Mouse (Mus musculus) natural killer cell, adult 2 months (primary cell): ENCODE data around the gene Ube2b.

Source experiments
- DNase-seq, 2 experiments: peaks; one replicate each; pipeline ENCODE4 v3.0.0; 2022; ENCODE audit warnings: low spot score in 2 of 2

The Ube2b gene

DNA sequence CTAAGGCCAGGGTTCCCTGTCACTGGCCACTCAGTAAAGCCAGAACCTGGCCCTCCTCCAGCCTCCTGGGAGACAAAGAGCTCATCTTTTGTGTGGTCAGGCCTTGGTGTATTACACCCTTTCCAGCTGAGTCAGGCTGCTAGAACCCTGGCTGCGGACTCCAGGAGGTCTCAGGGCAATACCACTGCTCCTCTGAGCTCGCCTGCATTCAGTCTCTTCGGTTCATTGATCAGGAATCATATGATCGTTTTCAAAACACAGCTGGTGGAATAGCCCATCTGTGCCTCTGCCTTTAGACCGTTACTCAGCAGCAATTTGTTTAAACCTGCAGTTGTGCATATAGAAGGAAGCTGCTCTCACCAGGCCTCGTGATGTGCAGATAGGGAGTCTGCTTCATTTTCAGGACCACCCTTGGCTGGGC, 63.2 kb downstream of the Ube2b start:
- DNase-seq = peak in 1 of 2 experiments; percentile 63

DNA sequence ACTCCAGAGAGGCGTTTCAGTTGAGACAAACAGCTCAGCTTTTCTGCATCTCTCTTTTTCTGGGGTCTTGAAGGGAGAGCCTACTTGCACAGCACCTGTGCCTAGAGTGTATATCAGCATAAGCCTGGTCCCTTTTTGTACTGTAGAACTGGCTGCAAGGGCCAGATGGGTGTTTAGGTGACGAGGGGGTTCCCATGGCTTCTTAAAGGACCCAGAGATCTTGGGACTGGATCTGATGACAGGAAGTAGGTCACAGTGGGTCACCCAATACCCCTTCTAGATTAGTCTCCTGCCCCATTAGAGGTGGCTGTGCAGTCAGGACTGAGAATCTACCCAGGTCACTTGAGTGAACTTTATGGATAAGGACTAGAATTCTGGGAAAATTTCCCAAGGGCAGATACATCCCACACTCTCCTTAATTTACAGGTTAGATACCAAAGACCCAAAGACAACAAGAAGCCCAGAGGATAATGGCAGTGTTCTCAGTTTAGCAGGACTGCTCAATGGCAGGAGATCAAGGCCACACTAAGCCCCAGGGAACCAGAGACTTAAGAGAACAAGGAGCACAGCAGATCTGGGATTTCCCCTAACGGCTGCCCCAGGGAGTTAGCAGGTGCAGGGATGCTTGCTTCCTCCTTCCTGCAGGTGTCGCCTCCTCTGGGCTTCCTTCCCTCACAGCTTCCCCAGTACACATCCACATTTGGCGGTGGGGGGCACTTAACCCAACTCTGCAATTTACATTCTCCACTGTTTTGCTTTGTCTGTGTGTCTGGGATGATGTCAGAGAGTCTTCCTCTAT, 64.7 kb downstream of the Ube2b start:
- peak in 1 of 2 experiments; percentile 79 for DNase-seq
